Mouse (Mus musculus) heart, adult 18-20 months (tissue): ENCODE results near the gene Adamts20. TPM values are rescaled to one million over a fixed set of nuclear protein-coding genes. Genes with fewer than 3 reads are reported as not detected.

Experiments used
- DNase-seq, 2 experiments: peaks; one replicate each; pipeline ENCODE4 v3.0.0; 2021 to 2022; ENCODE audit warnings: mixed read lengths in 1 of 2
- total RNA-seq, 2 experiments: library from RNA; stranded (reverse); gene quantifications; 2 replicates each; pipeline ENCODE4 v1.2.3; 2021

Gene Adamts20
- total RNA-seq, 2 experiments from 2014 or later = 0.07 to 0.23 TPM

DNA sequence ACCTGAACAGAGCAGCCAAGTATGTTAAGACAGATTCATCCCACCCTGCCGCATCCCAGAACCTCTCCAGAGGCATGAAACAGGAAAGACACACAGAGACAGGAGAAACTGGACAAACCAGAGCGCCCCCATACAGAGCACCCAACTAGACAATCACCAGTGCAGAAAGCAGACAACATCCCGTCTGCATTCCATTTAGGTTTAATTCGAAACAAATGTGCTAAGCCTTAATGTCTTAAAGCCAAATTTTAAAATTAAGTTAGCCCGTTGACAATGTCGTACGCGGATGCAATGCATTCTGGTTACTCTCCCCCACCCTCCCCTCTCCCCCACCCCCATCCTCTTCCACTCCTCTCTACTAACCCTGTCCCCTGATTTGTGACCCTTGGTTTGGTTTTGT is 126.2 kb downstream of the Adamts20 start:
- DNase-seq = no peak

DNA sequence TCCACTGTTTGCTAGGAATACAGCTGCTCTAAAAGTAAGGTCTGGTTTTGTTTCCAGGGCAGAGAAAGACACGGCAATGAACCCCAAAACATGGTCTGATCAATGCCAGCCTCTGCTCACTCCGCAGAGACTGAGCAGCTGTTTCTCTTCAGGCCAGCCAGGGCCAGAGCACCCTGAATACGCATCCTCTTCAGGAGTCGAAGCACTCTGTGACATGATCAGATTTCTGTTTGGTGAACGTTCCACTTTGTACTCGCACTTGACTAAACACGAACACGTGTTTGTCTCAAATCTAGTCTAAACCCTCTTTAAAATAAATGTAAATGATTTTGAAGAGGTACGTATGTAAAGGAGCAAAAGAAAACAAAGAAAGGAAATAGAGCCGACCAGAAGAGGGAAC is 130.6 kb downstream of the Adamts20 start:
- DNase-seq = no peak

DNA sequence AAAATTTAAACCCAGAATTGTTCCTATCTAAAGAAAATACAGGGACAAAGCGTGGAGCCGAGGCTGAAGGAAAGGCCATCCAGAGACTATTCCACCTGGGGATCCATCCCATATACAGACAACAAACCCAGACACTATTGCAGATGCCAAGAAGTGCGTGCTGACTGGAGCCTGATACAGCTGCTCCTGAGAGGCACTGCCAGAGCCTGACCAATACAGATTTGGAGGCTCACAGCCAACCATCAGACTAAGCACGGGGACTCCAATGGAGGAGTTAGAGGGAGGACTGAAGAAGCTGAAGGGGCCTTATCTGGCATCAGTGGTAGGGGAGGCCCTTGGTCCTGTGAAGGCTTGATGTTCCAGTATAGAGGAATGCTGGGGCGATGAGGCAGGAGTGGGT is 138.6 kb downstream of the Adamts20 start:
- no peak for DNase-seq

DNA sequence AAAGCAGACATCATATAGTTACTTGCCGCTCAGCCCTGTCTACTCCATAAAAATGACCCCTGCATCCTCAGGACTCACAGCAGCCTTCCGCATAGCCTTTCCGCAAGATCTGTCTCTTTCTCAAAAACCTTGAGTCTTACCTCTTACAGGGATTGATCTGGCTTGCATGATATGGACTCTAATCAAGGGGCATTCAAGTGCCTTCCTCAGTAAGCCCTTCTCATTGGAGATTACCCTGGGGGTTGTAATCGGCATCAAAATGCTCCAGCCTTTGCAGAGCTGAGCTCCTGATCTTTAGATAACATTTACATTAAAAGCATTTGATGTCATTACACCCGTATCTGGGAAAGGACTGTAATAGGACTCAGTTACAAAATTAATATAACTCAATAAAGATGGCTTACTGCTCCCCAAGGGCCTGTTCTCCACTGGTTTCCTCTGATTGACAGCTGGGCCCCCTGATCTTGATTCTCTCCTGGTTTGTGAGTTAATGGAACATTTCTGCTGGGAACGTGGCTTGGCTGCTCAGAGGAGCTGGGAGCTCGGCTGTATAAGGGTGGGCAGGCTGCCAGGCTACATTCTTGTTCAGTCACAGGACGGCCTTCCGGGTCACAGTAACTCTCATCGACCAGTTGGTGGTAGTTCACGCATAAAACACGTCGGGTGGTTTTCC is 139.6 kb downstream of the Adamts20 start:
- DNase-seq = peak; percentile 56 to 64

DNA sequence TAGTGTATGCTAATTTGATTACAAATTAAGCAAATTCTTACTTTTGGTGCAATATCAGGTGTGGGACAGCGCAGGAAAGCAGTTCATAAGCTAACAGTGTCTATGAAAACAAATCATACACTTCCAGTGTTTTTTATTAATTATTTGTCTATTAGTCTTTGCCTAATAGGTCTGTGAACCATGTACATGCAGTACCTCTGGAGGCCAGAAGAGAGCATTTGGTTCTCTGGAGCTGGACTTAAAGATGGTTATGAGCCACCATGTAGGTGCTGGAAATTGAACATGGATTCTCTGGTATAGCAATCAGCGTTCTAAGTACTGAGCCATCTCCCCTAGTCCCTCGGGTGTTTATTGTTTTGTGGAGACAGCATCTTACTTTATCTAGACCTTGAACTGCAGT is 149.0 kb downstream of the Adamts20 start:
- DNase-seq = no peak

DNA sequence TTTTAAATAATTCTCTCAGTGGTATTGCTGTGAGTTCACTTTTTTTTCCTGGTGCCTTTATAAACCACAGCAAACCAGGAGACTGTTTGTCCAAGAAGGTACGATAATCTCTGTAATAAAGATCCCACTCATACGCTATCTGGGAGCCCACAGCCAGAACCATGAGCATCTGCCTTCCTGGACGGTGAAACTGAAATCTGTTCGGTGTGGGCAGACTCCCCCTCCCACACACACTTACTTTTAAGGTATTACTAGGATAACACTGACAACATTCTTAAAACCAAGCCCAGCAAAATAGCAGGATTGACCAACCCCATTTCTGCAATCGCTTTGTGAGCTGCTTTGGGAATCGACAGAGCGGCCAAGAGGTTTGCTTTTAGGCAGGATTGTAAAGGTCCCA is 155.5 kb downstream of the Adamts20 start:
- no peak for DNase-seq

DNA sequence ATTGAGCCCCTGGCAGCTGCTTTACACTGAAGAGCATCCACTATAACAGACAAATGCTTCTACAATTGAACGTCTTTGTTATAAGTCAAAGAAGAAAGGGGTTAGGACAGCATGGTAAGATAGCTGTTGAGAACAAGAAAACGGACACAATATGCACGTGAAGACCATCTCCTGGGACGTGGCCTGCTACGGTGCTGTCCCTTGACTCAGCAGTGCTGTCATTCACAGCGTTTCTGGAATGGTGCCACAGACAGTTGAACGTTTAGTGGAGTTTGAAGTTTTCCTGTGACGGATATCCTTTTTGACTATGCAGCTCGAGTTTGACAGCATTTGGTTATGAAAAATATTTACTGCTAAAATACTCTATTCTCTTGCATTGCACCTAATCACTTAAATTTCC is 157.3 kb downstream of the Adamts20 start:
- no peak for DNase-seq

DNA sequence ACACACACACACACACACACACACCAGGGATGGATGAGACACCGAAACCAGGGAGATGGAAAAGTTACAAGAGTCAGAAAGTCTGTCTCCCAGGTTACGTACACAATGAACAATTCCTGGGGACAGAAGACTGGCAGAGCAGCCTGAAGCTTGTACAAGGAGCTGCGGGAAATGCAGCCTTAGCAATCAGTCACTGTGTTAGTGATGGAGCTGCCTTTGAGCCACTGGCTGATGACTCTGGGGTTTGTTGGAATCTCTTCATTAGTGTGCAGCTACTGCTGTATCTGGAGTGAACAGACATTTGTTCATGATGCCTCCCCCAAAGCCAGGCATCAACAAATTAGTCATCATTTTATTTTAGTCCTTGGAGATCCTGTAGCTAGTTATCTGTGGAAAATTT is 162.1 kb downstream of the Adamts20 start:
- DNase-seq = no peak

DNA sequence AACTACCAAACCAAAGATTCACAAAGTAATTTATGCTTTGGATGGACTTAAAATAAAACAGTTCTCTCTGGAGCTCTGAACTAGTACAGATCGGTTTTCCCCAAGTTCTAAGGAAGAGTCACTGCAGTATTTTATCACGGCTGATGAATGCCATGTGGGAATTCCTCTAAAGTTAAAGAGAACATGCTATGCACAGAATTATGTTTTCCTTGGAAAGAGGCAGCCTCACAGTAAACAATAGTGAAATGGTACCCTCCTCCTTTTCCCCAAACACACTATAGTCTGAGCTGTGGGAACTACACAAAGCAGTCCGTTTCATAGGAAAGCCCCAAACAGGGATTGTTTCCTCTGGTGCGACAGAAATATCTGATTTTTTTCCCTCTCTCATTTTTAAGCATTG is 171.1 kb downstream of the Adamts20 start:
- DNase-seq = no peak

DNA sequence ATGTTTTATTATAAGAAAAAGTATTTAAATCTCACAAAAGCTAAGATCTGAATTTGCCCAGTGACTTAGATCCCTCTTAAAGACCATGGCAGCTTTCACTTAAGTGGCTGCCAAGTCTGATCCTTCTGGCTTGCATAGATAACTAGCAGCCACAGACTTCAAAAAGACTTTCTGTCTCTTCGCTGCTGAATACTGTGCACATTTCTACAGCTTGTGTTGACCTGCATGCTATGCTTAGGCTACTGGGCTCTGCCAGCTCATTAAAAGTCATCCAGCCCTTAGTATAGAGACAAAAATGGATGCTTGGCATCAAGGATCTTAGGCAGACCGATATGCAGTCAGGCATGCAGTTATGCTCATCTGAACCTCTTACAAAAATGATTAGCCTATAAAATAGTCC is 177.2 kb downstream of the Adamts20 start:
- no peak for DNase-seq

DNA sequence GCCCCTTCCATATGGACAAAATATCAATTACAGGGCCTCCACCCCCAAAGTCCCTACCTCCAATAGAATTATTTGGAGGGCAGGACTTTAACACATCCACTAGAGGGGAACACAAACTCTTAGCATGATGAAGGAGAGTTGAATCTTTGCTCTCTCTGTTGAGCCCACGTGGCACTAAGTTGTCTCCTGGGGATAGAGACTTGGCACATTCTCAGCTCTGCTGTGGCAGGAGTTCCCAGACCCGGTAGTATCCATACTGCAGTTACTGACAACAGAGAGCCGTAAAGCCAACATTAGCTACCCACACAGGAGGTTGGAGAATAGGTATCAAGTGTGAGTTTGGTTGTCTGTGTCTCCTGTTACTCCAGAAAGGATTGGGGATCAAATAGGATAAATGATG is 177.7 kb downstream of the Adamts20 start:
- no peak for DNase-seq

DNA sequence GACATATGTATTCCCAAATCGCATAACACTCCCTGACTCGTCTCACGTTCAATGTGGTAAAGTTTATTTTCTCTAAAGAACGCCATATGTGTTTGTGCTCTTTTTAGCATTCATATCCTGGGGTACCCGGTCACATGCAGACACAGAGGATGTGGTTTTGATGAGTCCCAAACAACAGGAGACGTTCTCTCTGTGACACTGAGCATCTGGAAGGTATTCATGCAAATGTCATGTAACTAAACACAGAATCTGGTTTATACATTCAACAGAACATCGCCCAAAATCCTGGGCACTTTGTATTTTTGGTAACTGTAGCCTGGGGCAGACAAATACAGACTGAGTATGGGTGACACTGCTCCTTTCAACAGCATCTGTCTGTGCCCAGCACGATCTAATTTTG is 188.8 kb downstream of the Adamts20 start:
- no peak for DNase-seq

DNA sequence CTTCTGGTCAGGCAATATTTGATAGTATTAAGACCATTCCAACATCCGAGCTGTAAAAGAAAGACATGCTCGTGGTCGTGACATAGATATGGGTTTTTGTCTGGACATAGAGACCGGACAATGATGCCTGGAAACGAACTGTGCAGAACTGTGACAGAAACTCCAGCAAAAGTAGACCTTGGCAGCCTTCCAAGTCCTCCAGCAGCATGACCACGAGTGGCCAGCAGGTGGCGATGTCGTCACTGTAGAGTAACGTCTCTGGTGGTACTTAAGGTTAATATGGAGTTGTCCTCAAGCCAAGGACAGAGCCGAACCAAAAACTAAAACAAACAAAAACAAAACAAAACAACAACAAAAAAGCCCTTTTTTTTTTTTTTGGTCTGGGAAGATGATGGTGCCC is 199.6 kb downstream of the Adamts20 start:
- peak; percentile 66 to 96 for DNase-seq

DNA sequence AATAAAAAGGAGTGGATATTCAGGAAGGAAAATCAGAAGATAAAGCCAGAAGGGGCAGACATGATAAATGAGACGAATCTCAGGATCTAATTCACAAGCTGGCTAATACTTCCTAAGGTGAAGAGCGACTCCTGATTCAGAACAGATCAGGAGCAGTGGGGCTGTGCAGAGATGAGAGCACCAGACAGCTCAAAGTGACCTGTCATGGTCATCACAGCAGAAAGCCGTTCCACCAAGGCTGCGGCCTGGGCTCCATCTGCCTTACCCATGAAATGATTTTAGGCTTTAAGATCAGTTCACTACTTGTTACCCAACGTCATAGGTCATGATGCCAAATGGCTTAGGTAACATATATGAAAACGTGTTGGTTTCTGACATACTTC is 200.7 kb downstream of the Adamts20 start:
- no peak for DNase-seq

DNA sequence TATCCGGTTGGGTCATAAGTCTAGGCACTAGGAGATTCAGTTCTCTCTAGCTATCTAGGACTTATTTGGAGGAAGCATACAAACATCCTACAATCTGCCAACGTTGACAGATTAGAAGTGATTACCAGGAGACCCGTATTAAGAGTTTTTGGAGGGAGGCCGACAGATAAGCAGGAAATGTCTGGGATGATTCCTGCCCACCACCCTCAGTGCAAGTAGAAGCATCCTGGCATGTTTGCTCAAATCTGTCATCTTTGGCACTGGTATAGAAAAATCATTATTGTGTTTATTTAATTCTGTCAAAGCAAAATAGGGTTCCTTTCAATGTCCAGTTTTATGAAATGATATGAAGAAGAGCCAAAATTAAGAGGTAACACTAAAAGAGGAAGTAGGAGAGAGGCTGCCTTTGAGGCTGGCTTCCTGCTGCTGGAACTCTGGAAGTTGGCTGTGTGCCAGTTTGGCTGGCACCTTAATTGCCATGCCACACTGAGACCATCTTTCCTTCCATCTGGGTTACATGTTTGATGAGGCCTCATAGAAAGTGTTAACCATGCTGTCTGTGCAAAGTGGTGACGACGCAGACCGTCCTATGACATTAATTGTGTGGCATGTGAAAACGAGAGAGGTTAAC is 201.2 kb downstream of the Adamts20 start:
- no peak for DNase-seq

DNA sequence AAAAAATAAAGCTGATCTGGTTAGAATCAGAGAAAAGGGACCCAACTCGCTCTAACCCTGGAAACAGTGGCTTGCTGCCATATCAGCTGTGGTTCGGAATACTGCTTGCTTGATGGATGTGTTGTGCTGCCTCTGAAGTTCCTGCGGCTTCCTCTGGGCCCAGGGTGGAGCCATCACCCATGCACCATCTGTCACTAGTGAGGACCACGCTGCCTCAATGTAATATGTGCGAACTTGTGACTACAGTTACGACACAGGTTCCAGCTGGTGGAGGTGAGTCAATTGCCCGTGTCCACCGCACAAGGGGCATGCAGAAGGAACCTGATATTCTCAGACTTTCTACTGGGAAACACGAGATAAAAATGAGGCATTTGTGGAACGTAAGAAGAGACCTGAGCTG is 202.0 kb downstream of the Adamts20 start:
- no peak for DNase-seq

DNA sequence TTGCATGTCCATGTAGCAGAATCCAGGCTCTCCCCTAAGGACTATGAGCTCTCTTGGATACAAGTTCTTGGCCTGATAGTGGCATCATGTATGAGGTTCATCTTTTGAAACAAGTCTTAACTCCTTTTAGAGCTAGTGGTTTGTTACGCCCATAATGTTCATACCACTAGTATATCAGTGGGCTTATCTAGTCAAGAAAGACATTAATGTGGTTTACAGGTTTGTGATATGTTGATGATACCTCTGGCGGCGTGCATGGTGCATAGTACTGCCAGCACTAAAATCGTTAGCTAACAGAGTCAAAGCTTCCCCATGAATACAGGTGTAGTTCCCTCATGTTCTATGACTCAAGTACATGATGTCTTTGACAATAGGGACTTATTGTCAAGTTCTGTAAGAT is 205.7 kb downstream of the Adamts20 start:
- no peak for DNase-seq

DNA sequence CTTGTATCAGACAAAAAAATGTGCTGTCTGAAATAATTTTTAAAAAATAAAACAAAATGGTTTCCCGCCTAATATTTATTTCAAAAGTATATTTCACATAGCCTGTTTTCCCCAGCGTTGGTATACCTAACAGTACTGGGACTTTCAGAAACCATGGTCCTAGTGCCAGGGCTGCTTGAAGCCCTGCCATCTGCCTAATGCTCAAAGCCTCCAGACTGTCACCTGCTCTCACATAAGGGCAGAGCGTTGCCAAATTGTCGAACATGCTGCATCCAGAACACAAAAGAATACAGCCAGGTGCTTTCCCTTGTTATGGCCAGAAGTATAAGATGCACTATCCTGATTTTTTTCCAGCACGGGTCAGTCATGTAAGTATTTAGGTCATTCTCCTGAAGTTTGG is 209.7 kb downstream of the Adamts20 start:
- no peak for DNase-seq

DNA sequence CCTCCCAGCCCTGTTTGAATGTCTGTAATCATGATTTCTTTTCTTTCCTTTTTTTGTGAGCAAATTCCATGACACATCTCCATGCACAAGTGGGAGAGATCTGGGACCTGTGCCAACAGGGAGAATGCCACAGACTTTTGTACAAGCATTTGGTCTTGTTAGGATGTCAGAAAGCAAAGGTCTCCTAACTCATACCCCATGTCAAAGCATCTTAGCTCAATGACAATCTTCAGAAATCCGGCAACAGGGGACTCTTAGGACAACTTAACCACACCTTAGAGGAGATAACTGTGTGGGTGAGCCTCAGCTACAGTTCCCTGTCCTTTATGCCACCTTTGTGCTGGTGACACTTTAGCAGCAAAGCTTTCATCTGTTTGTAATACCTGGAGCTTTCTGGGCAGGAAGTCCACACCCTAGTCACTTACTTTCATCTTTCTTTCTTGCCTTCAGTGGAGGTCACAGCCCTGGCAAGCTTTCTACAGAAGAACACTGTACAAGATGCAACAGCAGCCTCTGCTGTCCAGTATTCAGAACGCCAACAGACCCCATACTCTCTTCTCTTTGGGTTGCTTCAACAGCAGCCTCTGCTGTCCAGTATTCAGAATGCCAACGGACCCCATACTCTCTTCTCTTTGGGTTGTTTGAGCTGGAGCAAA is 210.2 kb downstream of the Adamts20 start:
- no peak for DNase-seq

DNA sequence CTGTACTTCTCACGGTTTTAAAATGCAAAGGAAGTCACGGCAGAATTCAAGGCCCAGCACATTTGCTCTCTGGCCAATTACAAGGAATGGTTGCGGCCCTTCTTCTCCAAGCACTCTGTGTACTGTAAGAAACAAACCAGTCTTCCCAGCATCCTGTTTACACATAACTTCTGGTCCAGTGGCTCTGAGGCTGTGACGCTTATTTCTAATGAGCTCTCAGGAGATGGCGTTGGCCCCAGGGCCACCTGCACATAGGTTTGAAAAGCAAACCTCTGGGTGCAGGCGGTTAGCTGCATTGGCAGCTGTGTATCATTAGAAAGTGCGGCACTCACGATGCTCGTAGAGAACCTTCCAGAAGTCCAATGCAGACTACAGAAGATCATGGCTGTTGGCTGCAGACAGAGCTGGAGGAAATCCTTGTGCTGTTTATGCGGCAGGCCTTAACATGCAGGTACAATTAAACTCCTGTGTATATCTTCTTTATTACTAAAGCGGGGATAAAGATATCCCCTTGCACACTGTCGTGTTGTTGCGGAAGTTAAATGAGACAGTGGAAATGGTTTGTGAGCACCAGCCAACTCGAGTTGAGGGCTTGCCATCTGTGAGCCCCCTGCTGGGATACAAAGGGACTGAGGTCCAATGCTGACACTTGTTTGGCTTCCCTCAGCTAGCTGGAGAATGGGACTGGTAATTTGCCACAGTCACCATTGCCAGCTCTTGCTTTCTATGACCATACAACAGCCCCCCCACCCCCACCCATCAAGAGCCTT is 210.9 kb downstream of the Adamts20 start:
- peak; percentile 21 to 24 for DNase-seq

DNA sequence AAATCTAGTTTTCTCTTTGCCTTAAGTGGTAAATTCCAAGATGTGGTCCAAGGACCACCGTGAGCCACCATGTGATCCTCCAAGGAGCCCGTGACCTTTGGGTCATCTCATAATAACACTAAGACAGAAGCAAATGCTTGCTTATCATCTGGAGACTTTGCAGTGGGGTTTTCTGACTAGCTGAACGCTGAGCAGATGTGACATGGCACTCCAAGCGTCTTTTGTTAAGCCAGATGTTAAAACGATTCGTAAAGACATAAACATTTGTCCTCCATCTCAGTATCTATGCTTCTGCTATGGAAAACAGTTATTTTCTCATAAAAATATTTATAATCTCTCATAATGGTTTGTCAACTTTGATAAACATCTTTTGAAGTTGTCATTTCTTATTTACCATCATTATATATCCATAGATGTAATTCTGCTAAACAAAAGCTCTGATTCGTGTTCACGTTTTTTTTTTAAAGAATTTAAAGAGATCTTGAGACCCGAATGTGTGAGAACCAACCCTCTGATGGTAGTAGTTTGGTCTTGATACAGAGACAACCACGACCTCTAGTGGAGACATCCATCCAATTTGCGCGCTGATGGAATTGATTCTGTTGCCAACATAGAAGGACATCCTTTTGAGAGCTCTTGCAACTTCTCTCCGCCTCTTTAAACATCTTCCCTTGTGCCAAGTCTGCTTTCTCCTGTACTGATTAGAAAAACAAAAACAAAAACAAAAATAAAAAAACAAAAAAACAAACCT is 212.1 kb downstream of the Adamts20 start:
- DNase-seq = peak; percentile 25 to 27

DNA sequence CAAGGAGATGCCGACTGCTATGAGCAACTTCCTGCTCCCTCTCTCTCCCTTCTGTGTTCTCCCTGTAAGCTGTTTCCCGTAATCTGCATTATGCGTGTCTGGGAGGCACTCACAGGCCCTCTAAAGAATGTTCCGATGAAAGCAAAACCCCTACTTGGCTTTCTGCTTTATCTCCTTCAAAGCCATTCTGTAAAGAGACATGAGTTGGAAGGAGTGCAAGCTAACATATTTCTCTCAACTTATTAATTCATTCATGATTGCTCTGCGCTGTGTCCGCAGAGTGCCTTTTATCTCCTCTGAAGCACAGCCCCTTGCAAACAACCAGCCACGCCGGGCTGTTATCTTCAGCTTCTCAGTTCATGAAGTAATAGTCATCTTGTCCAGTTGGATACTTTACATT is 215.5 kb downstream of the Adamts20 start:
- DNase-seq = peak; percentile 32 to 62
